25 mouse cellular contexts compared by ENCODE assay signal in the genomic region with DNA sequence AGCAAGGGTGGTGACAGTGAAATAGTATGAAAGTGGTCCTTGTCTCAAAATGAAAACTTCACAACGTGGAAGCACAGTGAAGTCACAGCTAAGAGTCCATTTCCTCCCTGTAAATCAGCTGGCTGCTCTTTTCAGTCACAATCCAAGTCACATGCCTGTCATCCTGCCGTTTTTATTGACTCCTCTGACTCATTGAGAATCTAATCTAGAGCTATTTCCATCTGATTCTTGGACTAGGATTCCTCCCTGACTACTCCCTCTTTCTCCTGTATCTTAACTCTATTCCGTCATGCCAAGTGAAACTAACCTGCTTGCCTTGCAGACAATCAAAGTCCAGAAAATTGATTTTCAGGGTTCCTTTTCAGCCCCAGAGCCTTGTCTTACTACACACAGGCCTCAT. TPM values are rescaled to one million over a fixed set of nuclear protein-coding genes. Genes with fewer than 3 reads are reported as not detected.
A peak's percentile ranks its signal among the peaks of the same experiment; 100 is the strongest.
DNase-seq lines count a peak whose midpoint lies in the region; ATAC-seq and TF ChIP-seq lines count a peak whose summit lies in the region.
"Had no signal": no experiment of that assay in that cellular context is flagged by ENCODE, and none has a peak within 500 bp of the region (broad histone marks: within the 10 kb centered on the region; RNA-seq: fewer than 3 reads in every experiment).

No protein-coding gene starts in this region.

- no peaks in the 10 kb centered on the region for H3K79me2 ChIP-seq in macrophage (ENCODE audit: inconsistent target)

- no peaks in the 10 kb centered on the region for H3K9me3 ChIP-seq in lung, postnatal 0 days (ENCODE audit: low read length)
- no peaks in the 10 kb centered on the region for H3K9me3 ChIP-seq in intestine, embryonic 16.5 days (ENCODE audit: control insufficient read depth, low read length)
- H3K9me3 ChIP-seq in stomach, postnatal 0 days (ENCODE audit: control insufficient read depth, low read length), result no peaks in the 10 kb centered on the region
- H3K9me3 ChIP-seq: embryonic facial prominence, embryonic 10.5 days; embryonic facial prominence, embryonic 12.5 days; forebrain, embryonic 13.5 days; forebrain, embryonic 15.5 days; G1E had no signal

- ATAC-seq in lung, postnatal 0 days, result no peak
- ATAC-seq in intestine, embryonic 16.5 days, result peak; percentile 83
- ATAC-seq in stomach, postnatal 0 days (ENCODE audit: low FRiP score, low TSS enrichment), result 0 out of 2 replicates have a peak, but pooled peaks have one; percentile 47
- ATAC-seq: CD4-positive, CD25-positive, alpha-beta regulatory T cell, adult 4 months; forebrain, embryonic 13.5 days; forebrain, embryonic 15.5 days; Patski had no signal

- peak; percentile 8 for DNase-seq in lung, postnatal 0 days (ENCODE audit: low spot score)
- DNase-seq in lung, postnatal 10 days, result no peak
- no peak for DNase-seq in stomach, postnatal 0 days (ENCODE audit: low spot score)
- no peak for DNase-seq in ovary, postnatal 10 days (ENCODE audit: low spot score)
- no peak for DNase-seq in right cerebral cortex, postnatal 4 days
- no peak for DNase-seq in spleen, postnatal 4 days (ENCODE audit: low spot score in 2 of 2)
- DNase-seq: adrenal gland, adult 2 months; adrenal gland, postnatal 10 days; adrenal gland, postnatal 25 days; B cell, adult 2 months; cerebellum, adult 11-12 months; cerebellum, adult 2 months; cerebellum, adult 9-10 months; cerebellum, postnatal 10 days; cerebellum, postnatal 25 days had no signal

- H3K27ac ChIP-seq in lung, postnatal 0 days (ENCODE audit: low read length), result no peak overlapping the region
- H3K27ac ChIP-seq in intestine, embryonic 16.5 days (ENCODE audit: low read length), result no peak overlapping the region
- peak overlapping the region; percentile 33 for H3K27ac ChIP-seq in macrophage
- H3K27ac ChIP-seq in stomach, postnatal 0 days (replicated peaks), result no peak overlapping the region
- H3K27ac ChIP-seq: embryonic facial prominence, embryonic 10.5 days; embryonic facial prominence, embryonic 12.5 days; forebrain, embryonic 13.5 days; forebrain, embryonic 15.5 days had no signal

- no peaks in the 10 kb centered on the region for H3K27me3 ChIP-seq in lung, postnatal 0 days (replicated peaks; ENCODE audit: insufficient read depth, low read length)
- no peaks in the 10 kb centered on the region for H3K27me3 ChIP-seq in intestine, embryonic 16.5 days (replicated peaks; ENCODE audit: control insufficient read depth, insufficient read depth, low read length)
- H3K27me3 ChIP-seq in stomach, postnatal 0 days (ENCODE audit: control insufficient read depth, insufficient read depth, low read length), result no peaks in the 10 kb centered on the region
- H3K27me3 ChIP-seq: CH12.LX; embryonic facial prominence, embryonic 12.5 days; forebrain, embryonic 13.5 days; forebrain, embryonic 15.5 days had no signal

- TF ChIP-seq CTCF in lung, postnatal 0 days (IDR thresholded peaks at IDR 0.05), result no peak
- no peak for TF ChIP-seq CTCF in stomach, postnatal 0 days (IDR thresholded peaks at IDR 0.05; ENCODE audit: low read depth)

- H3K4me2 ChIP-seq in lung, postnatal 0 days (replicated peaks; ENCODE audit: low read depth, low read length), result no peak overlapping the region
- H3K4me2 ChIP-seq in intestine, embryonic 16.5 days (ENCODE audit: low read depth, low read length), result no peak overlapping the region
- no peak overlapping the region for H3K4me2 ChIP-seq in stomach, postnatal 0 days (replicated peaks; ENCODE audit: low read depth)
- H3K4me2 ChIP-seq: embryonic facial prominence, embryonic 12.5 days; forebrain, embryonic 13.5 days; forebrain, embryonic 15.5 days had no signal

- TF ChIP-seq EP300 in lung, postnatal 0 days (IDR thresholded peaks at IDR 0.05), result no peak
- TF ChIP-seq EP300 in stomach, postnatal 0 days (optimal IDR thresholded peaks at IDR 0.05), result no peak

- H3K4me3 ChIP-seq in lung, postnatal 0 days (ENCODE audit: low read depth, low read length), result no peak overlapping the region
- no peak overlapping the region for H3K4me3 ChIP-seq in intestine, embryonic 16.5 days (ENCODE audit: low read length)
- H3K4me3 ChIP-seq in macrophage (ENCODE audit: inconsistent target), result no peak overlapping the region
- no peak overlapping the region for H3K4me3 ChIP-seq in stomach, postnatal 0 days (ENCODE audit: low read depth, low read length)
- H3K4me3 ChIP-seq: embryonic facial prominence, embryonic 10.5 days; embryonic facial prominence, embryonic 12.5 days; forebrain, embryonic 13.5 days; forebrain, embryonic 15.5 days had no signal

- 38% methylated on average over 3 of the region's 3 CpGs for WGBS in lung, postnatal 0 days
- 46% methylated on average over 3 of the region's 3 CpGs for WGBS in intestine, embryonic 16.5 days
- 54% methylated on average over 3 of the region's 3 CpGs for WGBS in macrophage (ENCODE audit: missing documents)
- 49% methylated on average over 3 of the region's 3 CpGs for WGBS in stomach, postnatal 0 days

- H3K9ac ChIP-seq in lung, postnatal 0 days (replicated peaks; ENCODE audit: low read depth), result no peak overlapping the region
- no peak overlapping the region for H3K9ac ChIP-seq in intestine, embryonic 16.5 days (ENCODE audit: low read depth, low read length)
- no peak overlapping the region for H3K9ac ChIP-seq in stomach, postnatal 0 days (ENCODE audit: low read length)
- H3K9ac ChIP-seq: embryonic facial prominence, embryonic 12.5 days; forebrain, embryonic 13.5 days; forebrain, embryonic 15.5 days had no signal

- no peaks in the 10 kb centered on the region for H3K4me1 ChIP-seq in lung, postnatal 0 days (ENCODE audit: insufficient read depth, low read depth, low read length)
- no peaks in the 10 kb centered on the region for H3K4me1 ChIP-seq in intestine, embryonic 16.5 days (ENCODE audit: control insufficient read depth, insufficient read depth, low read length)
- no peaks in the 10 kb centered on the region for H3K4me1 ChIP-seq in stomach, postnatal 0 days (replicated peaks; ENCODE audit: control insufficient read depth, insufficient read depth)
- H3K4me1 ChIP-seq: embryonic facial prominence, embryonic 10.5 days; embryonic facial prominence, embryonic 12.5 days; forebrain, embryonic 13.5 days; forebrain, embryonic 15.5 days had no signal

- H3K36me3 ChIP-seq in lung, postnatal 0 days (ENCODE audit: insufficient read depth, low read length), result no peaks in the 10 kb centered on the region
- H3K36me3 ChIP-seq in intestine, embryonic 16.5 days (ENCODE audit: control insufficient read depth, insufficient read depth, low read length), result no peaks in the 10 kb centered on the region
- H3K36me3 ChIP-seq in macrophage (ENCODE audit: inconsistent target), result no peaks in the 10 kb centered on the region
- H3K36me3 ChIP-seq in stomach, postnatal 0 days (ENCODE audit: control insufficient read depth, insufficient read depth, low read length), result no peaks in the 10 kb centered on the region
- H3K36me3 ChIP-seq: embryonic facial prominence, embryonic 10.5 days; embryonic facial prominence, embryonic 12.5 days; forebrain, embryonic 15.5 days had no signal

RNA-seq across cellular contexts. Expression of gene Gk, which starts 20.6 kb away (rescaled TPM):
- 8.7 and 11.5 TPM in 2 replicates for polyA plus RNA-seq in lung, postnatal 0 days (2015; fragmentation: Nextera tagmentation; extraction: Ambion mirVana)
- polyA plus RNA-seq in intestine, embryonic 16.5 days (2015; fragmentation: Nextera tagmentation; extraction: Ambion mirVana), result 39.3 and 55.9 TPM in 2 replicates
- 100 to 1,000 TPM in 9 of 26 experiments, 10 to 100 TPM in 17; 22.8 to 363 (median 62.7) TPM for total RNA-seq in macrophage (2018; cell fraction: chromatin; rRNA removed)
- total RNA-seq in macrophage (2018; cell fraction: cytosol; rRNA removed), result 10 to 100 TPM in 16 of 26 experiments, 1 to 10 TPM in 10; 6.9 to 31.1 (median 11.0) TPM
- total RNA-seq in macrophage (2018; cell fraction: nucleus; rRNA removed), result 100 to 1,000 TPM in 4 of 26 experiments, 10 to 100 TPM in 22; 21.2 to 169 (median 46.1) TPM
- 9.0 to 15.4 TPM (median 10.1 TPM) in 3 replicates for polyA plus RNA-seq in macrophage (2018)
- polyA plus RNA-seq in stomach, postnatal 0 days (2015; fragmentation: Nextera tagmentation; extraction: Ambion mirVana), result 17.4 and 17.8 TPM in 2 replicates
